Mouse (Mus musculus) CD4-positive, CD25-positive, alpha-beta regulatory T cell, adult 4 months (primary cell): Measurements from ENCODE around the gene Rbfox2. TPM values are rescaled to one million over a fixed set of nuclear protein-coding genes. Genes with fewer than 3 reads are reported as not detected.

Experiments used
- ATAC-seq: one replicate; pipeline ENCODE4 v1.8.0; 2017
- polyA plus RNA-seq, 2 experiments: library from polyadenylated mRNA; unstranded; fragments of 100-300 nt; shearing (Covaris generic); gene quantifications; one replicate each; pipeline ENCODE4 v1.2.1; 2017

Rbfox2 gene
- polyA plus RNA-seq, 2 experiments from 2014 or later, result not detected

DNA sequence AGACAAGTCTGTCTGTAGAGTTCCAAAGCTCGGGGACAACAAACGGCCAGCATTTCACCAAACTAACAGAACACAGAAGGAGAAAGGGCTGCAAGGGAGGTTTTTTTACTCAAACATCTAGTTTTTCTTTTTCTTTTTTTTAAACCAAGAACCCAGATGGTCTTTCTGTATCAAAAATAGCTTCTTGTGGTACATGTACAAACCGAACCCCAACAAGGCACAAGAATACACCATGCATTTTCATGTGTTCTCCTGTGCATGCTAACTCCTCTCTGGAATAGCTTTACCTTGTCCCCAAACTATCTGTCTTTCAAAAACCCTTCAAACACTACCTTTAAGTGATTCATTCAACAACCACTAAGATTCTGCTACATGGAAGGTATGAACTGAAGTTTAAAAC lies 38.4 kb downstream of the Rbfox2 start:
- ATAC-seq, result no peak

DNA sequence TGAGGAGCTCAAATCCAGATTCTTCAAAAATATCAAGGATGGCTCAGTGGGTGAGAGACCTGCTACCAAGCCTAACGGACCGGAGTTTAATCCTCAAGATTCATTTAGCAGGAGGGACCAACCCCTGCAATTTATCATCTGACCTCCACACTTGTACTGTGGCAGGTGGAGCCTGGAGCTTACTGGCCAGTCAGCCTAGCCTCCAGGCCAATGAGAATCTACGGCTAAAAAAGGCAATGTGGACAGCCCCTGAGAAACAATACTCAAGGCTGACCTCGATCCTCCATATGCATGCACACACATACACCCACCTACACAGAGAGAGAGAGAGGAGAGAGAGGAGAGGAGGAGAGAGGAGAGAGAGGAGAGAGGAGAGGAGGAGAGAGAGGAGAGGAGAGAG lies 41.5 kb downstream of the Rbfox2 start:
- no peak for ATAC-seq

- no peak for ATAC-seq
These were observed 42.5 kb downstream of the Rbfox2 start for GRCm38 (mm10) chr15:77264314-77264713.

- no peak for ATAC-seq
These were observed 44.0 kb downstream of the Rbfox2 start for GRCm38 (mm10) chr15:77262782-77263181.

DNA sequence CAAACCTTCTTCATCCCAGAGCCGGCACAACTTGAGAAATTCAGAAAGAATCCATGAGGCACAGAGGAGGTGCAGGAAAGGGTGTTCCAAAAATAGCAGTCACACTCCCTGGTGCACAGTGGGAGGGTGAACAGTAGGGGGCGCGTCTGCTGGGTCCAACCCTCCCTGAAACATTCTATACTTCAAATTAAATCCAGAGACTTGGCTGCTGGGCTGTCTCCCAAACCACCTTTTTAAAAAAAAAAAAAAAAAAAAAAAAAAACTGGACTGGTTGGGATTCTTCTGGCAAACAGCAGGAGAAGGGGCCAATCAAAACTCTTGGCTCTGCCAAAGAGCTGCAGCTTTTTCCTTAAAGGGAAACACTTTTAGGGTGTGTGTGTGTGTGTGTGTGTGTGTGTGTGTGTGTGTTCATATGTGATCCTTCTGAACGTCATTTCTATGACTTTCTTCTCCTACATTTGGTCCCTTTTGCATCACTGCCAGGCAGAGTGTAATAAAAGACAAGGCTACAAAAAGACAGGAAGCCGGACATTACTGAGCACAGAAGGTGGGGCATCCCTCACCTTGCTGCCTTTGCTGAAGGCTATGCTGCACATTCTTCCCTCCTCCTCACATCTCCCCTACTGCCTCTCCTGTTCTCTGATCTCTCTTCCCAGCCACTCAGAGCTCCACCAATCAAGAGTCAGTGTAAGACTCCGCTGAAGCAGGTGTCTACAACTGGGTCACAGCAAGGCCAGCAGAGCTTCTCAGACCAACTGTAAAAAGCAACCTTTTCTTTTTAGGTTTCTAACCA lies 49.2 kb downstream of the Rbfox2 start:
- ATAC-seq, result no peak

- no peak for ATAC-seq
These were observed 50.0 kb downstream of the Rbfox2 start for GRCm38 (mm10) chr15:77256782-77257181.

- no peak for ATAC-seq
These were observed 52.2 kb downstream of the Rbfox2 start for GRCm38 (mm10) chr15:77254636-77255035.

GRCm38 (mm10) chr15:77254128-77254527 lies 52.7 kb downstream of the Rbfox2 start:
- no peak for ATAC-seq

DNA sequence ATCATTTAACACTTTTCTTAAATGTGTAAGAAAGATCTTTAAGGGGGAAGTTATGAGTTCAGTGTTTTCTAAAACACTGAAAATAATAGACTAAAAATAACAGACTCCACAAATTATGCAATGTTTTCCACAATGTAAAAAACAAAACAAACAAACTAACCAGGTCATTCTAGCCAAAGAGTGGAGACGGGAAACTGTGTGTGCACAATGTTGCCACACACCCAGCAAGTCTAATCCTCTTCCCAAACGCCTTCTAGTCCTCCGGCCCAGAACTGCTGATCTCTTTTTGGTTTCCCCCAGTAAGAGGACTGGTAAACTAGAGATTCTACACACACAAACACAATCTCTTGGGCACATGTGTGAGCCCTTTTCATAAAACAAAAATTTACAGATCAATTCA lies 55.1 kb downstream of the Rbfox2 start:
- no peak for ATAC-seq

DNA sequence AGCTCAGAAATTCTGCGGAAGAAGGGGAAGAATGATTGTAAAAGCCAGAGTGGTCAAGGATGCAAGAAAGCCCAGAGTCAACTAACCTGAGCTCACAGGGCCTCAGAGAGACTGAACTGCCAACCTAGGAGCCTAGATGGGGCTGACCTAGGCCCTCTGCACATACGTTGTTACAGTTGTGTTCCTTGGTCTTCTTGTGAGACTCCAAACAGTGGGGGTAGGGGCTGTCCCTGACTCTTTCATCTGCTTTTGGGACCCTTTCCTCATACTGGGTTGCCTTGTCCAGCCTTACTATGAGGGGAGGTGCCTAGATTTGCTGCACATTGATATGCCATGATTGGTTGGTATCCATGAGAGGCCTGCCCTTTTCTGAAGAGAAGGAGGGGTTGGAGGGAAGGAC lies 56.0 kb downstream of the Rbfox2 start:
- no peak for ATAC-seq

DNA sequence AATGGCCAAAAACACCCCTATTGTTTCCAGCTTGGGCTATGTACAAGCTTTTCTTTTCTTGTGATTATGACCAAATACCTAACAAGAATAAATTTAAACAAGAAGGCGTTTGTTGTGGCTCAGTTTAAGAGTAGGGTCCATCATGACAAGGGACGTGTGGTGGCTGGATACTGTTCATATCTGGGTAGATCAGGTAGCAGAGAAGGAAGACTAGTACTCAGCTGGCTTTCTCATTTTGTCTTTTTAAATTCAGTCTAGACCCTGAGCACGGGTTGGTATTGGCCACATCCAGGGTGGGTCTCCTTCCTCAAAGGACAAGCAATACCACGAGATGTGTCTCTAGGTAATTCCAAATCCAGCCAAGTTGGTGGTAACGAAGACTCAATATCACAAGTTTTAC lies 57.4 kb downstream of the Rbfox2 start:
- ATAC-seq, result no peak

DNA sequence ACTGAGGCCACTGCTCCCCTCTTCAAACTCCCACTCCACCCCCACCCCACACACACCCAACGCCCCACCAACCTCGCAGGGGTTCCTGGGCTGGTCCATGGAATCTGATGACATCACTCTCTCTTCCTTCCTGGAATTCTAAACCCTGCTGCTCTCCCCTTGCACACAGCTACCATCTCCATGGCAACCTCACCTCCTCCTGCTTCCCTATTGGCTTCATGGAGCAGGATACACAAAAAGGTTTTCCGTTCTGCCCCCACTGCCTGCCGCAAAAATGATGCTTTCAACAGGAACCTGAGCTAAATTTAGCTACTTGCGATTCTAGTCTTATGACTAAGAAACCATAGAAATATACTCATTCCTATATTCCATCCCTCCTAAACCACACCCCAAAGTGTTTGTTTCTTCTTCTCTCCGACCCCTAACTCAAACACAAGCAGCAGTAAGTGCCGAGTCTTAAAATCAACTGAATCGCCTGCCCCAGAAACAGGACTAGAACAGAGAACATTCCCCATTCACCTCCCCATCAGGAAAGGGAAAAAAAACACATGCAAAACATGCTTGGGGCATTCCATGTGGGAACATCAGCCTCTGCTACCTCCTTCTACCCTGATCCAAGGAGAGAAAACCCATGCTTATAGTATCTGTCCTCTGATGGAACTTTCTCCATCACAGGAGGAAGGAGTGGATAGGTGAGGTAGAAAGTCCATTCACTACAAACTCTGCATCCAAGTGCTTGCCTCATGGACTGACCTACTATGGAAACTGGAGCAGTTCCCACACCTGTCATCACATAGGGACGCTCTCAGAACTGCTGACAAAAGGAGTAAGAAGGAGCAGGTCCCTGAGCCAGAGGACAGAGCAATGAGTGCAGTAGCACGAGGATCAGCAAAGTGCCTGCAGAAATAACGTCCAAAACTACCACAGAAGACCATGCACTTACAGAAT lies 61.1 kb downstream of the Rbfox2 start:
- ATAC-seq, result no peak

DNA sequence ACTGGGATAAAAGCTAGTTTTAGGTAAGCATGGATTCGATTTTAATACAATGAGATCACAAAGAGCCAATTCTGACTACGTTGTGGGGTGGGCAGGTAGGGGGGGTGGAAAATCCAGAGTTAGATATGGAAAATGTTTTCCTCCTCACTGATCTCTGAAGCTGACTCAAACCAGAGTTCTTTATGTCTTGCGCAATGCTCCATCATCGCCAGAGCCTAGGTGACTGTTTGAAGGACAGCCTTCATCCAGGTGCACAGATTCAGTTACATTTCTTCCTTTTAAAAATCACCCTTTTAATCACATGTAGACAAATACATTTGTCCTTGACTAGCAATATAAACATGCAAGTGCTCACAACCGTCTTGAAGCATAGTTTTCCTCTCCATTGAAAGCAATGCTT lies 62.2 kb downstream of the Rbfox2 start:
- ATAC-seq, result no peak

DNA sequence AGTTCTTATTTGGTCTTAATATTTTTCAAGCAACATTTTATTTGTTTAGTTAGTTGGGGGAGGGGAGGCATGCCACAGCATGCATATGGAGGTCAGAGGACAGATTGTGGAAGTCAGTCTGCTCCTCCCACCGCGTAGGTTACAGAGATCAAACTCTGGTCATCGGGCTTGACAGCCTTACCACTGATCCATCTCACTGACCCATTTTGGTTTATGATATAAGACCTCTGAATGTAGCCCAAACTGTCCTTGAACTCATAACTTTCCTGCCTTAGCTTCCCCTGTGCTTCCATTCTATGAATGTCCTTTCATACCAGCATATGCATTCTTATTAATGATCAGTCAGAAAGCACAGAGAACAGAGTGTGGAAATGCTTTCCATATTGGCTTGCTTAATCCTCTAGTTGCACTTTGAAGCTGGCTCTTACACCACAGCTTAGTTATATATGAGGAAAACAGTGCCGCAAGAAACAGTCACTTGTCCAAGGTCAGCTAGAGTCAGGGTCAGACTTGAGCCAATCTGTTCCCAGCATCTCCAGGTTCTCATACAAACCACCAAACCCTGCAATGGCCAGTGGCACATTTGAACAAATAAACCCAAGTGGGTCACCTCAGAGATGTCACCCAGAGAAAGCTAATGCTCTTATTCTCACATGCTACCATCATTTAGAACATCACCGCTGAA lies 62.8 kb downstream of the Rbfox2 start:
- no peak for ATAC-seq

DNA sequence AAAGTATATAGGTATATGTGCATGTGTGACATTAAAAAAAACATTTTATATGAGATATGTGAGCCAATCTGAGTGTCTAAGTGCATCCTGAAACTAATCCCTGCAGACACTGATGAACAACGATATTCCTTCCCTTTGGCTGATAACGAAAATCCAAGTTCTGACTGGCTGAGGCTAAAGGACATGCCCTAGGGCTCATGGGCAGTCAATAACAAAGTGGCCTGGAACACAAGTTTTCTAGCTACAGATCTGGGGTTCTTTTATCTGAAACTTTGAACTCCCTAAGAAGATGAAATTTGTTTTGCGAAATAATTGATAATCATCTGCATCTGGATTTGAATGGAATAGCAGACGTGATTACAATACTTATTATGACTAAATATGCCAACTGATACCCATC lies 66.2 kb downstream of the Rbfox2 start:
- no peak for ATAC-seq

GRCm38 (mm10) chr15:77239564-77239963 lies 67.2 kb downstream of the Rbfox2 start:
- ATAC-seq, result no peak

- no peak for ATAC-seq
These were observed 69.1 kb downstream of the Rbfox2 start for GRCm38 (mm10) chr15:77237661-77238060.

GRCm38 (mm10) chr15:77236055-77236567 lies 70.7 kb downstream of the Rbfox2 start:
- ATAC-seq, result no peak

DNA sequence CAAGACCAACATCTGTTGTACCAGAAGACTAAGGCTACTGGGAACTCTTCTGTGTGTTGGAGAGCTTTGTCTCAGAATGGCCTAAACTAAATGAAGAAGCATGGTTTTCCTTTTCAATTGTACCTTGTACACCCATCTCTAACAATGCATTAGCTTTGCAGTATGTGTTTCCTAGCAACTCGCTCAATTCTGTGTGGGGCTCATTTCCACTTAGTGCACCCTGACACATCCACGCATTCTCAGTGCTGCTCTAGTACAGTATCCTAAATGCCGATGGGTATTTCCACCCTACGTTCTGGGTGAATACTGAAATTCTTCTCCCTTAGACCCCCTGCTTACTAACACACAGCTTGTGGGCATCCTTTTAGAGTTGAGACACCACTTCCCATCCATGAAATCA lies 71.3 kb downstream of the Rbfox2 start:
- no peak for ATAC-seq

DNA sequence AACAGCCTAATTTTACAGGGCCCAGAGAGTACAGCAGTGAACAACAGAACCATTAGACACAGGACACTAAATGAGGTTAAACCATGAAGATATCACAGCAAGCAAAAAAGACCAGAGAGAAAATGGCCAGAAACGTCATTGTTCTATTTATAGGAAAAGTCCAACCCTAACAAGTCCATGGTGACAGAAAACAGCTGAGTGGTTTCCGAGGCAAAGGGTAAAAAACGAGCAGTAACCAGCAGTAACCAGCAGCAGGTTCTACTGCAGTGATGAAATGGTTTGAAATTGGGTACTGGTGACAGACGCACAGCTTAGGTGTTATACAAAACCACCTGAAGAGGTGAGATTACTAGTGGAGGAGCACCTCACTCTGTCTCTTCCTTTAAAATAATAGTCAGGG lies 72.5 kb downstream of the Rbfox2 start:
- no peak for ATAC-seq

DNA sequence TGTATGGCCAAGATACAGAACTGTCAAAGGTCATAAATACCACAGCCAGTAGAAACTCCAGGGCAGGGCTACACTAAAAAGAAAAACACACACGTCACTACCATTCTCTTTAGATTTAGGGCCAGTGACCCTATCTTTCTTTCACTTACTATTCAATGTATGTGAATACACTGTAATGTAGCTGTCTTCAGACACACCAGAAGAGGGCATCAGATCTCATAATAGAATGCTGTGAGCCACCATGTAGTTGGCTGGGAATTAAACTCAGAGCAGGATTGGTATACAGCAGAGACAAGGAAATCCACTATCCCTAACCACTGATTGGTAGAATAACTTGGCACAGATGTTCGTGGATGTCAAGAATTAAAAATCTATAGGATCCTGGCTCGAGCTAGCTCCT lies 76.7 kb downstream of the Rbfox2 start:
- ATAC-seq, result no peak

DNA sequence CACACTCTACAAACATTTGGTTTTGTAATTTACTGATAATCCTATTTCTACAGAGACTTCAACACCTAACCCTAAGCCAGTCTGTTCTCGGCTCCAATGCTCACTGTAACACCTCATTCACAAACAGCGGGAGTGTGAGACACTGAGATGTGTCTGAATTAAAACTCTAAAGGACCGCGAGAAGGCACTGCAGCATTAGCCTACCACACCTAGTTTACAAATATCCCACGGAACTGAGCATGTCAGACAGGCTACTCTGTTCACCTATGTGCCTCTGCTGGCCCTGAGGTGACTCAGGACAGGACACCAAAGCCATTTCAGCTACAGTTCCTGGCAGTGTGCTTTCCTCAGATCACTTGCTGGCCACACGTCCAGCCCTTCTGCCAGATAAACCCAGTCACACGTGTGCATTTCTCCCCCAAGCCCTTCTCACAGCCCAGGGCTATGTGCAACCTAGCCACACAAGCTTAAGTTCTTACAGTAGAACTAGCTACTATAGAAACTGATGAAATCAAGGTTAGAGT lies 79.9 kb downstream of the Rbfox2 start:
- ATAC-seq, result no peak

- ATAC-seq, result no peak
These were observed 80.9 kb downstream of the Rbfox2 start for GRCm38 (mm10) chr15:77225858-77226257.
